Mouse (Mus musculus) midbrain, embryonic 16.5 days (tissue): ENCODE measurements around the gene Hoxc10. TPM values are rescaled to one million over a fixed set of nuclear protein-coding genes. Genes with fewer than 3 reads are reported as not detected.

ENCODE experiments used
- ATAC-seq: fragments of 200-750 bp; cut with Nextera tagmentation; 2 replicates; pipeline ENCODE4 v1.8.0; 2017; ENCODE audit warnings: moderate TSS enrichment
- H3K27ac ChIP-seq: fragments of 300-500 bp; sonication (generic); 2 replicates; pipeline ENCODE4 v1.5.1; 2014; ENCODE audit warnings: mild to moderate bottlenecking, low read length, mixed read lengths
- H3K27me3 ChIP-seq: fragments of 300-500 bp; sonication (generic); 2 replicates; pipeline ENCODE4 v1.6.1; 2014; ENCODE audit warnings: low read depth, low read length, mixed read lengths; ENCODE audit not compliant: control insufficient read depth, insufficient read depth
- H3K36me3 ChIP-seq: fragments of 300-500 bp; sonication (generic); 2 replicates; pipeline ENCODE4 v1.6.1; 2014; ENCODE audit warnings: mild to moderate bottlenecking, low read length, moderate library complexity, mixed read lengths; ENCODE audit not compliant: control insufficient read depth, insufficient read depth
- H3K4me1 ChIP-seq: fragments of 300-500 bp; sonication (generic); 2 replicates; pipeline ENCODE4 v1.6.1; 2014; ENCODE audit warnings: mild to moderate bottlenecking, low read length, mixed read lengths; ENCODE audit not compliant: control insufficient read depth, insufficient read depth
- H3K4me2 ChIP-seq: fragments of 300-500 bp; sonication (generic); 2 replicates; pipeline ENCODE4 v1.6.1; 2014; ENCODE audit warnings: mild to moderate bottlenecking, low read length, mixed read lengths
- H3K4me3 ChIP-seq: fragments of 300-500 bp; sonication (generic); 2 replicates; pipeline ENCODE4 v1.5.1; 2014; ENCODE audit warnings: low read depth, mild to moderate bottlenecking, low read length, moderate library complexity, mixed read lengths
- H3K9ac ChIP-seq: fragments of 300-500 bp; sonication (generic); 2 replicates; pipeline ENCODE4 v1.6.1; 2014; ENCODE audit warnings: low read depth, low read length, mixed read lengths
- H3K9me3 ChIP-seq: fragments of 300-500 bp; sonication (generic); replicated peaks from 2 replicates; pipeline ENCODE4 v1.6.1; 2014; ENCODE audit warnings: mild to moderate bottlenecking, low read length, mixed read lengths; ENCODE audit not compliant: control insufficient read depth, poor library complexity, severe bottlenecking
- WGBS: fragments of 180-500 bp; shearing (Covaris S2); extraction: QIAGEN DNeasy Blood & Tissue Kit; methylation state at CpG from one replicate; pipeline ENCODE4 v1.1.7; 2014; 5-methylcytosine and 5-hydroxymethylcytosine counted together
- polyA plus RNA-seq: library from polyadenylated mRNA; unstranded; fragments of >200 nt; fragmentation: Nextera tagmentation; extraction: Ambion mirVana; gene quantifications from 2 replicates; pipeline ENCODE4 v1.2.1, GENCODE M21; 2015

Gene Hoxc10
- polyA plus RNA-seq, 1 experiment from 2014 or later: not detected

GRCm38 (mm10) chr15:102979936-102980335, 13.3 kb downstream of the Hoxc10 start:
- Histone ChIP-seq H3K9me3 (no peaks in the 10 kb centered on the region), H3K4me3 (no peak overlapping the region), H3K27ac (no peak overlapping the region), H3K9ac (no peak overlapping the region), H3K4me2 (no peak overlapping the region), H3K4me1 (peaks cover 2% of the 10 kb centered on the region; the same call in 1 of the 2 replicates), H3K36me3 (no peaks in the 10 kb centered on the region), H3K27me3 (peaks cover 78% of the 10 kb centered on the region)
- WGBS: 4% methylated on average over 1 of the region's 1 CpGs
- no peak for ATAC-seq

- no peak overlapping the region for H3K27ac ChIP-seq
- H3K36me3 ChIP-seq: no peaks in the 10 kb centered on the region
- no peak overlapping the region for H3K4me2 ChIP-seq
- no peak overlapping the region for H3K4me3 ChIP-seq
- H3K4me1 ChIP-seq: peaks cover 2% of the 10 kb centered on the region; the same call in 1 of the 2 replicates
- no peak for ATAC-seq
- H3K9ac ChIP-seq: no peak overlapping the region
- H3K9me3 ChIP-seq: no peaks in the 10 kb centered on the region
- 3% methylated on average over 11 of the region's 11 CpGs for WGBS
- peaks cover 78% of the 10 kb centered on the region for H3K27me3 ChIP-seq
Observed at GRCm38 (mm10) chr15:102980352-102980751, 13.8 kb downstream of the Hoxc10 start.

DNA sequence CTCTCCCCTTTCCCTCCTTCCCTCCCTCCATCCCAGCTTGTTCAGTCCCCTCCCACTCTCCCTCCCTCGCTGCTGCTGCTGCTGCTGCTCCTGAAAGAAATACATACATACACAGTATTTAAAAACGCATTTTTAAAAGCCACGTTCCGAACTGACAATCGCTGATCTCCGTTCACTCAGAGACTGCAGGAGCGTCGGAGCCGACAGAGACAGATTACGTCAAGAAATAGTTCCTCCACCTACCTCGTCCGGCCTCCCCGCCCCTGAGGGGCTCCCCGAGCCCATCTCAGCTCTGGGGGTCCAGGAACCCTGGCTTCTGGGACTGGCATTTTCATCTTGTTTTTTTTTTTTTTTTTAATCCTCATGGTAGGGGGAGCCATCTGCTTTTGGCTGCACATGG, 14.3 kb downstream of the Hoxc10 start:
- under 1% methylated on average over 14 of the region's 14 CpGs for WGBS
- H3K4me2 ChIP-seq: no peak overlapping the region
- no peak overlapping the region for H3K4me3 ChIP-seq

DNA sequence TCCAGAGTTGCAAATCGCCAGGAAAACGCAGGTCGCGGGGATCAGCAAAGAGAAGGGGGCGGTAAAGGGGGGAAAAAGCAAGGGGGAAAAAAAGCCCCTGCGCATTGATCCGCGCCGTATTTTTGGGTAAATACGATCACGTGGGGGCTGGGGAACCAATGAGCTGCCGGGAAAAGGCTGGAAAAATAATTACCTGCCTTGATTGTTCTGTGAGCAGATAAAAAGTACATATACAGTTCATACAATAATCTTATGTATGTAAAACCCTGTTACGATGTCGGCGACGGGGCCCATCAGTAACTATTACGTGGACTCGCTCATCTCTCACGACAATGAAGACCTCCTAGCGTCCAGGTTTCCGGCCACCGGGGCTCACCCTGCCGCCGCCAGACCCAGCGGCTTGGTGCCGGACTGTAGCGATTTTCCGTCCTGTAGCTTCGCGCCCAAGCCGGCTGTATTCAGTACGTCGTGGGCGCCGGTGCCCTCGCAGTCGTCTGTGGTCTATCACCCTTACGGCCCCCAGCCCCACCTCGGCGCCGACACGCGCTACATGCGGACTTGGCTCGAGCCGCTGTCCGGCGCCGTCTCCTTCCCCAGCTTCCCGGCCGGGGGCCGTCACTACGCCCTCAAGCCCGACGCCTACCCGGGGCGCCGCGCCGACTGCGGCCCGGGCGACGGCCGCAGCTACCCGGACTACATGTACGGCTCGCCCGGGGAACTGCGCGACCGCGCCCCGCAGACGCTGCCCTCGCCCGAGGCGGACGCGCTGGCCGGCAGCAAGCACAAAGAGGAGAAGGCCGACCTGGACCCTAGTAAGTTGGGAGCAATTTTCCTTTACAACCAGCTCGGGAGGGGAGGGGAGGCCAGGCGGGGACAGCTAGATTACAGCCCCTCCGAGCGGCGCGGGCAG, 15.0 kb downstream of the Hoxc10 start:
- H3K36me3 ChIP-seq: no peaks in the 10 kb centered on the region
- H3K4me2 ChIP-seq: no peak overlapping the region
- peaks cover 2% of the 10 kb centered on the region; the same call in 1 of the 2 replicates for H3K4me1 ChIP-seq
- H3K27me3 ChIP-seq: peaks cover 81% of the 10 kb centered on the region
- no peak overlapping the region for H3K9ac ChIP-seq
- ATAC-seq: no peak
- peak overlapping the region; percentile 8; the same call in 1 of the 2 replicates for H3K4me3 ChIP-seq
- H3K27ac ChIP-seq: no peak overlapping the region
- under 1% methylated on average over 88 of the region's 88 CpGs for WGBS
- H3K9me3 ChIP-seq: no peaks in the 10 kb centered on the region

More for the DNA sequence above, 14.3 kb downstream of the Hoxc10 start:
- ATAC-seq: no peak
- Histone ChIP-seq H3K4me1 (peaks cover 2% of the 10 kb centered on the region; the same call in 1 of the 2 replicates), H3K27ac (no peak overlapping the region), H3K36me3 (no peaks in the 10 kb centered on the region), H3K27me3 (peaks cover 78% of the 10 kb centered on the region), H3K9ac (no peak overlapping the region), H3K9me3 (no peaks in the 10 kb centered on the region)

DNA sequence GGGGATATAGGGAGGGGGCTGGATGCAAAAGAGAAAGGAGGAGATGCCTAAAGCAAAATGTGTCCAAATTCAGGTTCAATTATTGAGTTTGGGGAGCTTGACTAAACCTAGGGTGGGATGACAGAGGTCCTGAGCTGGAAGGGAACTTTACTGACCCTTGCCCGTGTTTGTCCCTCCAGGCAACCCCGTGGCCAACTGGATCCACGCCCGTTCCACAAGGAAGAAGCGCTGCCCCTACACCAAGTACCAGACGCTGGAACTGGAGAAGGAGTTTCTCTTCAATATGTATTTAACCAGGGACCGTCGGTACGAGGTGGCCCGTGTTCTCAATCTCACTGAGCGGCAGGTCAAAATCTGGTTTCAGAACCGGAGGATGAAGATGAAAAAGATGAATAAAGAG, 17.1 kb downstream of the Hoxc10 start:
- peaks cover 84% of the 10 kb centered on the region for H3K27me3 ChIP-seq
- H3K9me3 ChIP-seq: no peaks in the 10 kb centered on the region
- H3K4me1 ChIP-seq: peaks cover 2% of the 10 kb centered on the region; the same call in 1 of the 2 replicates
- H3K9ac ChIP-seq: no peak overlapping the region
- H3K27ac ChIP-seq: no peak overlapping the region
- under 1% methylated on average over 12 of the region's 12 CpGs for WGBS
- H3K4me2 ChIP-seq: no peak overlapping the region
- H3K36me3 ChIP-seq: no peaks in the 10 kb centered on the region
- no peak for ATAC-seq
- no peak overlapping the region for H3K4me3 ChIP-seq

- H3K4me3 ChIP-seq: no peak overlapping the region
- H3K4me2 ChIP-seq: no peak overlapping the region
- H3K27ac ChIP-seq: no peak overlapping the region
- H3K27me3 ChIP-seq: peaks cover 85% of the 10 kb centered on the region
- peaks cover 2% of the 10 kb centered on the region; the same call in 1 of the 2 replicates for H3K4me1 ChIP-seq
- no peaks in the 10 kb centered on the region for H3K9me3 ChIP-seq
- H3K9ac ChIP-seq: no peak overlapping the region
- ATAC-seq: no peak
- no peaks in the 10 kb centered on the region for H3K36me3 ChIP-seq
- under 1% methylated on average over 10 of the region's 10 CpGs for WGBS
Observed at GRCm38 (mm10) chr15:102984521-102984920, 17.9 kb downstream of the Hoxc10 start.

GRCm38 (mm10) chr15:102984925-102985324, 18.3 kb downstream of the Hoxc10 start:
- H3K4me3 ChIP-seq: no peak overlapping the region
- H3K4me1 ChIP-seq: peaks cover 2% of the 10 kb centered on the region; the same call in 1 of the 2 replicates
- no peaks in the 10 kb centered on the region for H3K9me3 ChIP-seq
- H3K36me3 ChIP-seq: no peaks in the 10 kb centered on the region
- H3K27me3 ChIP-seq: peaks cover 85% of the 10 kb centered on the region
- 2% methylated on average over 3 of the region's 3 CpGs for WGBS
- H3K9ac ChIP-seq: no peak overlapping the region
- no peak overlapping the region for H3K4me2 ChIP-seq
- no peak for ATAC-seq
- no peak overlapping the region for H3K27ac ChIP-seq

- peak; percentile 45; the same call in 1 of the 2 replicates for ATAC-seq
- H3K4me2 ChIP-seq: no peak overlapping the region
- H3K27me3 ChIP-seq: peaks cover 93% of the 10 kb centered on the region
- H3K4me3 ChIP-seq: no peak overlapping the region
- no peaks in the 10 kb centered on the region for H3K9me3 ChIP-seq
- no peaks in the 10 kb centered on the region for H3K36me3 ChIP-seq
- WGBS: 4% methylated on average over 21 of the region's 21 CpGs
- H3K4me1 ChIP-seq: no peaks in the 10 kb centered on the region; the same call in 1 of the 2 replicates
- no peak overlapping the region for H3K9ac ChIP-seq
- H3K27ac ChIP-seq: no peak overlapping the region
Observed at GRCm38 (mm10) chr15:102987124-102987833, 20.7 kb downstream of the Hoxc10 start.
